Mouse (Mus musculus) midbrain, embryonic 11.5 days (tissue): ENCODE measurements around the gene Lmntd1. TPM values are rescaled to one million over a fixed set of nuclear protein-coding genes. Genes with fewer than 3 reads are reported as not detected.

Experiments used
- ATAC-seq: fragments of 200-750 bp; cut with Nextera tagmentation; 2 replicates; pipeline ENCODE4 v1.8.0; 2017; ENCODE audit warnings: moderate TSS enrichment, moderate library complexity; ENCODE audit not compliant: low FRiP score
- DNase-seq: peaks from one replicate; pipeline ENCODE4 v3.0.0; 2015; ENCODE audit warnings: low spot score; ENCODE audit errors: missing footprints
- H3K27ac ChIP-seq: fragments of 300-500 bp; sonication (generic); 2 replicates; pipeline ENCODE4 v1.5.1; 2014; ENCODE audit warnings: low read depth, low read length
- H3K27me3 ChIP-seq: fragments of 300-500 bp; sonication (generic); 2 replicates; pipeline ENCODE4 v1.6.1; 2014; ENCODE audit warnings: mild to moderate bottlenecking, low read length, moderate library complexity, mixed read lengths; ENCODE audit not compliant: control insufficient read depth, insufficient read depth
- H3K36me3 ChIP-seq: fragments of 300-500 bp; sonication (generic); 2 replicates; pipeline ENCODE4 v1.6.1; 2014; ENCODE audit warnings: mild to moderate bottlenecking, low read length, moderate library complexity, mixed read lengths; ENCODE audit not compliant: control insufficient read depth, insufficient read depth
- H3K4me1 ChIP-seq: fragments of 300-500 bp; sonication (generic); 2 replicates; pipeline ENCODE4 v1.6.1; 2014; ENCODE audit warnings: low read length; ENCODE audit not compliant: control insufficient read depth, insufficient read depth
- H3K4me2 ChIP-seq: fragments of 300-500 bp; sonication (generic); 2 replicates; pipeline ENCODE4 v1.6.1; 2014; ENCODE audit warnings: mild to moderate bottlenecking, moderate library complexity
- H3K4me3 ChIP-seq: fragments of 300-500 bp; sonication (generic); 2 replicates; pipeline ENCODE4 v1.5.1; 2014; ENCODE audit warnings: low read depth, low read length
- H3K9ac ChIP-seq: fragments of 300-500 bp; sonication (generic); 2 replicates; pipeline ENCODE4 v1.6.1; 2014; ENCODE audit warnings: low read length
- H3K9me3 ChIP-seq: fragments of 300-500 bp; sonication (generic); 2 replicates; pipeline ENCODE4 v1.6.1; 2016; ENCODE audit warnings: low read length; ENCODE audit not compliant: control insufficient read depth
- WGBS: fragments of 180-500 bp; shearing (Covaris S2); extraction: QIAGEN DNeasy Blood & Tissue Kit; methylation state at CpG from one replicate; pipeline ENCODE4 v1.1.7; 2014; 5-methylcytosine and 5-hydroxymethylcytosine counted together
- polyA plus RNA-seq: library from polyadenylated mRNA; unstranded; fragments of >200 nt; fragmentation: Nextera tagmentation; extraction: Ambion mirVana; gene quantifications from 2 replicates; pipeline ENCODE4 v1.2.1, GENCODE M21; 2014

Lmntd1 gene
- 0.18 and 0.50 TPM in 2 replicates for polyA plus RNA-seq

- H3K9ac ChIP-seq: no peak within 1 kb of the TSS
- no peaks in the 10 kb centered on the region for H3K4me1 ChIP-seq
- no peaks in the 10 kb centered on the region for H3K36me3 ChIP-seq
- H3K27ac ChIP-seq: no peak within 1 kb of the TSS
- H3K27me3 ChIP-seq: no peaks in the 10 kb centered on the region
- H3K4me3 ChIP-seq: no peak within 1 kb of the TSS
- H3K4me2 ChIP-seq: no peak within 1 kb of the TSS
- WGBS: 88% methylated on average over 7 of the region's 7 CpGs
- DNase-seq (peak; percentile 1), ATAC-seq (no peak)
- H3K9me3 ChIP-seq: no peaks in the 10 kb centered on the region
Observed at GRCm38 (mm10) chr6:145614219-145614618, at the start of gene Lmntd1. TSS of gene Lmntd1 (minus strand) at chr6:145614319.

GRCm38 (mm10) chr6:145660943-145661342 is 46.8 kb upstream of the Lmntd1 start:
- H3K27ac ChIP-seq: no peak overlapping the region

GRCm38 (mm10) chr6:145659116-145659515 is 45.0 kb upstream of the Lmntd1 start:
- no peak overlapping the region for H3K9ac ChIP-seq
- no peak overlapping the region for H3K27ac ChIP-seq
- 83% methylated on average over 6 of the region's 6 CpGs for WGBS
- no peak overlapping the region for H3K4me3 ChIP-seq
- ATAC-seq (no peak), DNase-seq (no peak)
- no peaks in the 10 kb centered on the region for H3K9me3 ChIP-seq
- H3K4me1 ChIP-seq: peaks cover 1% of the 10 kb centered on the region; the same call in 1 of the 2 replicates
- no peaks in the 10 kb centered on the region for H3K27me3 ChIP-seq
- no peaks in the 10 kb centered on the region for H3K36me3 ChIP-seq
- H3K4me2 ChIP-seq: no peak overlapping the region

More at GRCm38 (mm10) chr6:145660943-145661342, 46.8 kb upstream of the Lmntd1 start:
- Histone ChIP-seq H3K4me3 (no peak overlapping the region), H3K27me3 (no peaks in the 10 kb centered on the region), H3K4me1 (no peaks in the 10 kb centered on the region), H3K36me3 (no peaks in the 10 kb centered on the region), H3K9ac (no peak overlapping the region), H3K4me2 (no peak overlapping the region), H3K9me3 (no peaks in the 10 kb centered on the region)
- whole genome bisulfite sequencing: 88% methylated on average over 11 of the region's 11 CpGs
- DNase-seq (no peak), ATAC-seq (no peak)

- ATAC-seq: no peak
- Histone ChIP-seq H3K27ac (no peak overlapping the region), H3K9ac (no peak overlapping the region), H3K4me2 (no peak overlapping the region), H3K27me3 (no peaks in the 10 kb centered on the region), H3K4me1 (peaks cover 7% of the 10 kb centered on the region), H3K36me3 (no peaks in the 10 kb centered on the region), H3K4me3 (no peak overlapping the region), H3K9me3 (no peaks in the 10 kb centered on the region)
- 84% methylated on average over 15 of the region's 15 CpGs for WGBS
- no peak for DNase-seq
Observed at GRCm38 (mm10) chr6:145656740-145657591, 42.8 kb upstream of the Lmntd1 start.

- Histone ChIP-seq H3K4me1 (peaks cover 7% of the 10 kb centered on the region), H3K9ac (no peak overlapping the region), H3K36me3 (no peaks in the 10 kb centered on the region), H3K27ac (no peak overlapping the region), H3K27me3 (no peaks in the 10 kb centered on the region), H3K4me2 (no peak overlapping the region), H3K9me3 (no peaks in the 10 kb centered on the region), H3K4me3 (no peak overlapping the region)
- no peak for DNase-seq
- no peak for ATAC-seq
- 89% methylated on average over 1 of the region's 1 CpGs for WGBS
Observed at GRCm38 (mm10) chr6:145655678-145656077, 41.6 kb upstream of the Lmntd1 start.

GRCm38 (mm10) chr6:145654062-145654836 is 40.1 kb upstream of the Lmntd1 start:
- H3K4me2 ChIP-seq: no peak overlapping the region
- H3K9me3 ChIP-seq: no peaks in the 10 kb centered on the region
- 78% methylated on average over 8 of the region's 8 CpGs for WGBS
- no peak overlapping the region for H3K27ac ChIP-seq
- DNase-seq (peak; percentile 86), ATAC-seq (peak; percentile 80)
- no peak overlapping the region for H3K4me3 ChIP-seq
- H3K4me1 ChIP-seq: peaks cover 7% of the 10 kb centered on the region
- H3K9ac ChIP-seq: no peak overlapping the region
- H3K27me3 ChIP-seq: no peaks in the 10 kb centered on the region
- H3K36me3 ChIP-seq: no peaks in the 10 kb centered on the region

- H3K36me3 ChIP-seq: no peaks in the 10 kb centered on the region
- no peak for DNase-seq
- no peak overlapping the region for H3K9ac ChIP-seq
- ATAC-seq: peak; percentile 63; the same call in 1 of the 2 replicates
- H3K4me2 ChIP-seq: no peak overlapping the region
- WGBS: 81% methylated on average over 5 of the region's 5 CpGs
- H3K27me3 ChIP-seq: no peaks in the 10 kb centered on the region
- H3K4me3 ChIP-seq: no peak overlapping the region
- H3K4me1 ChIP-seq: peaks cover 7% of the 10 kb centered on the region
- H3K9me3 ChIP-seq: no peaks in the 10 kb centered on the region
- H3K27ac ChIP-seq: no peak overlapping the region; the same call in 1 of the 2 replicates
Observed at GRCm38 (mm10) chr6:145653626-145654025, 39.5 kb upstream of the Lmntd1 start.

GRCm38 (mm10) chr6:145652986-145653385 is 38.9 kb upstream of the Lmntd1 start:
- no peak for DNase-seq
- peaks cover 7% of the 10 kb centered on the region for H3K4me1 ChIP-seq
- H3K9me3 ChIP-seq: no peaks in the 10 kb centered on the region
- H3K9ac ChIP-seq: no peak overlapping the region
- no peaks in the 10 kb centered on the region for H3K27me3 ChIP-seq
- no peak overlapping the region for H3K27ac ChIP-seq
- H3K36me3 ChIP-seq: no peaks in the 10 kb centered on the region
- no peak overlapping the region for H3K4me2 ChIP-seq
- ATAC-seq: no peak
- 82% methylated on average over 5 of the region's 5 CpGs for WGBS
- H3K4me3 ChIP-seq: no peak overlapping the region

- Histone ChIP-seq H3K27me3 (no peaks in the 10 kb centered on the region), H3K4me3 (no peak overlapping the region), H3K9me3 (no peaks in the 10 kb centered on the region), H3K36me3 (no peaks in the 10 kb centered on the region), H3K4me2 (no peak overlapping the region), H3K4me1 (peaks cover 7% of the 10 kb centered on the region), H3K9ac (no peak overlapping the region), H3K27ac (no peak overlapping the region)
- ATAC-seq (no peak), DNase-seq (no peak)
- 96% methylated on average over 2 of the region's 2 CpGs for WGBS
Observed at GRCm38 (mm10) chr6:145651976-145652375, 37.9 kb upstream of the Lmntd1 start.
